Mouse (Mus musculus) urinary bladder, postnatal 25 days (tissue): ENCODE measurements around the gene Rnf19b.

ENCODE experiments used
- DNase-seq: peaks from one replicate; pipeline ENCODE4 v3.0.0; 2022; ENCODE audit warnings: low spot score

The Rnf19b gene

DNA sequence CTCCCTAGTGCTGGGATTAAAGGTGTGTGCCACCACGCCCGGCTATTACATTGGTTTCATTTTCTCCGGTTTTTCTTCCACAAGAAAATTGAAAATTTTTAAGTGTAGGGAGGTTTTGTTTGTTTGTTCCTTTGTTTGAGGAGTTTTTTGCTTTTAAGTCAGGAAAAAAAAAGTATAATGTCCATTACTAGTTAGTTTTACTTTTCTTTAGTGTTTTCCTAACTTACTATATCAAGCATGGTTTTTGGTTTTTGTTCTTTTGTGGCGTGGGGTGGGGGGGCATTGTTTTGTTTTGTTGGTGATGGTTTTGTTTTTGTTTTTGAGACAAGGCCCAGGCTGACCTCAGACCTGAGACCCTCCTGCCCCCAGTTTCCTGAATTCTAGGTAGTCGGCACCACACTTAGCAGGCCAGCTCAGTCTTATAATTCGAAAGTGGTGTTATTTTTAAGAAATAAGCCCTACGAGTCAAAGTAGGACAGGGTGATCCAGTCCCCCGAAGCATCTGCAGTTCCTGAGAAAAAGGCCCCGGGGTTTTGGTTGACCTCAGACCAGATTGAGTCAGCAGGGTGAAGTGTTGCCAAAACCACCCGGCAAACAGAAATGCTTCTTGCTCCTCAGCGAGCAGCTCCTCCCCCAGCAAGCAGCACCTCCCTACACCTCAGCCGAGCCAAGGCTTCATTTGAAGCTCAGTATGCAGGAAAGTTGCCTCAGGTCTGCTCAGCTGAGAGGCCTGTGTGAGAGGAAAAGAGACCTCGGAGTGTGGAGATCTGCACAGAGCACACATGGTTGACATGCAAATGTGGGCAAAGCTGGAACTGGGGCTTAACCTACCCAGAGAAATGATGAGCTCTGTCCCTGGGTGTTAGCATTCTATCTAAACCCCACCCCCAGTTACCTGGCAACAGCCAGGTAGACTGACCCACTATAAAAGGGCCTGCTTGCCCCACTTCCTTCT is 23.1 kb upstream of the Rnf19b start:
- DNase-seq = peak; percentile 58

DNA sequence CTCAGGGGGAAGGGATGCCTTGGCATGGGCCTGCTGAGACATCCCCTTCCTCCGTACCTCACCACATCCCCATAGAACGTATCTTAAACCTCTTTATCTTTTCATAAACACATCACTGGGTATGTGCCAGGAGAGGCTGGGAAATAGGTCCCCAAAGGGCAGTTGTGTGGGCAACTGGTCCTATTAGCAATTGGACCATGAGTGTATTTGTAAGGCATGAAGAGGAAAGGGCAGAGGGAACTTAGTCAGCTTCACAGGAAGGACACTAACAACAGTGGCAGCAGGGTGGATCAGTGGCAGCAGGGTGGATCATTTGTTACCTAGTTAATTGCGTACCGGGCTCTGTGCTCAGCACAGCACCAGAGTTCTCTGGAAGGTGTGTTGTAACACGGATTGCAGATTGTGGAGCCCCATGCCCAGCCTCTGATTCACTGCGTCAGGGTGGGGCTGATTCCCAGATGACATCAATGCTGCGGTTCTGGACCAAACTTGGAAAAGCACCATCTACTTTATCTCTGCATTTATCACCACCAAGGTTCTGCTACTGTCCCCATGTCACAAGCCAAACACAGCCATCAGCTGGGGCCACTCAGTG is 22.1 kb upstream of the Rnf19b start:
- no peak for DNase-seq

DNA sequence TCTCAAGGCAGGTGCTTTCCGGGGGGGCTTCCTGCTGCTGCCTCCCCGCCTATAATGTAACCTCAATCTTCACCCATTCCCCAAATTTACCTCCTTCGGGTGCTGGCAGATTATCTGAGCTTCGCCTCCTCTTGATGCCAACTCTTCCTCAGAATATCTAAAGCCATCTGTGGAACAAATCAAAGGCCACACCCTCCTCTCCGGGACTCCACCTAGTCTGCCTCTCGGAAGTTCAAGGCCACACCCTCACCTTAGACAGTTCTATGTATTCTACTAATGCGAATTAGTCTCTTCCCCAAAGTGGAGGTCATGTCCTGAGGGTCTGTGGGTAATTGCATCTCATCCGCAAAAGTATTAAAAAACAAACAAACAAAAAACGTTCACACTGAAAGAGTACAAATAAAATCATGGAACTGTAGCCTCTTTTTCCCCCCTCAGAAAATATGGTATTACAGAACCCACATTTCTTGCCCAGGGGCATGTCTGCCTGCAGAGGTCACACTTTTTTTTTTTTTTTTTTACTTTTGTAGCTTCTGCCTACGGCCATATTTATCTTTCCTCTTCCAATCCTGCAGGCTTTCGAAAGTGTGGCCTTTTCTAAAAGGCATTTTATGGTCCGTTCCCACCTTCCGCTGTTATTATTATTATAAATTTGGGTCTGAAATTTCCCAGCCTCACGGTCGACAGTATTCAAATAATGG is 10.2 kb upstream of the Rnf19b start:
- DNase-seq = no peak

DNA sequence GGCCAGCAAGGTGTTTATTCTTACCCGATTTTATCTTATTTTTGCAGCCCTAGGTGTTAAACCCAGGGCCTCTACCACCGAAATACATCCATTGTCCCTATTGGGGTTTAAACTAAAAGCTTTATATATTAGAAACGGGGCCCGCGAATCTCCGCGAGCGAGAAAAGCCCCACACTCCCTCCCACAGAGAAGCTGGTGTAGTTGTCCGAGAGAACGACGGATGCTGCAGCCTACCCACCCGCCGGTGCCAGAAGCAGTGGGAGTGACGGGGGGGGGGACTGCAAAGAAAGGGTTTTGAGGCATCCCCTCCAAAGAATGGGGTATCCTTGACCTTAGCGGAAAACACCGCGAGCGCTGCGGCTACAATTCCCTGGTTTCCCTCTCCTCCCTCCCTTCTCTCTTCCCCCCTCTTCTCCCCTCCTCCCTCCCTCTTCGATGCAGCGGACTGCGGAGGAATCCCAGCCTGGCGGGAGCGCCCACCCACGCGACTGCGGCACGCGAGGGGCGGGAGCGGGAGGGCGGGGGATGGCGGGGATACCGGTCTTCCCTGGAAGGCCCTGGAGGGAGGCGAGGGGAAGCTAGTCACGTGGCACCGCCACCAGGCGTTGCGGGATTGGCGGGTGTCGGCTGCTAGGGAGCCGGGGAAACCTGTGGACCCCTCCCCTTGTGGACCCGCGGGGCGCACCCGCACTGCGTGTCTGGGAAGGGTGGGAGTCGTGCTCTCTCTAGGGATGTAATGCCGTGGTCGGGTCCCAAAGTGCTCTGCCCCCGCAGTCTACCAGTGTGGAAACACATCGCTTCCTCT is 9.4 kb upstream of the Rnf19b start:
- peak; percentile 58 for DNase-seq

DNA sequence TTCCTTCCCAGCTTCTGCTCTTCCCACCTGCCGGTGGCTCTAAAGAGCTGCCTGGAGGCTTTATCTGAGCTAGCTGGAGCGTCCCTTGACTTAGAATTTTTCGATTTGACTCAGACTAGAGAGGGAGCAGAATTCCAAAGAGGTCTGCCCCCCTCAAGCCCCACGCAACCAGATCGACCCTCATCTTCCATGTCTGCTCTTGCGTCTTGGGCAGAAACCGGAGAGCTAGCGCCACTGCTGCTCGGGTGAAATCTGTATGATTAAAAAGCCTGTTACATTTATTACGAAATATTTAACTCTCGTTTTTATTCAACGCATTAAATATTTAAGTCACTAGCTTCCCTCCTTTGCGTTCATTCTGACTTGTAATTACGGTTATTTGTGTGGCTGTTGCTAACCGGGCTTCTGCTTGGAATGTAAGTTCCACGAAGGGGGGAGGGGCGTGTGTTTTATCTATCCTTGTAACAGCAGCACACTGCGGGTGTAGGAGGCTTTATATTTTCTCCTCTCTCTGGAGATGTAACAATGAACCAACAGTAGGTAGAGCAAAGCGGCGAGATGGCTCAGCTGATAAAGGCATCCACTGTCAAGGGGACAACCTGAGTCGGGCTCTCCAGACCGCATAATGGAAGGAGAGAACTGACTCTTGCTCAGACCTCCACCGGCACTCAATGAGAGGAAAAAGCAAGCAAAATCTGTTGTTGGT is 8.6 kb upstream of the Rnf19b start:
- no peak for DNase-seq

DNA sequence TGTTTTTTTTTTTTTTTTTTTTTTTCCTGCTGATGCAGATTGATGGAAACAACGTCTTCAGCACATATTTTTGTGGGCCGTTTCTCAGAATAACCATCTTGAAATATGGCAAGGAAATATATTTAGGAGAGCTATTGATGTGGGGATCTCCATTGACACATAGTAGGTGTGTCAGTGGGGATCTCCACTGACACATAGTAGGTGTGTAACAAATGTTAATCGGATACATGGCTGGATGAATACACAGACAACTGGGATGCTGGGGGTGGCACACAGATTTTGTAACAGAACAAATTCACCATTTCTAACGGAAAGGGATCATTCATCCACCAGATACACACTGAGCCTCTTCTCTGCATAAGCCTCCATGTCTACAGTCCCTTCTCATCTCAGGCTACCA is 7.7 kb upstream of the Rnf19b start:
- no peak for DNase-seq

DNA sequence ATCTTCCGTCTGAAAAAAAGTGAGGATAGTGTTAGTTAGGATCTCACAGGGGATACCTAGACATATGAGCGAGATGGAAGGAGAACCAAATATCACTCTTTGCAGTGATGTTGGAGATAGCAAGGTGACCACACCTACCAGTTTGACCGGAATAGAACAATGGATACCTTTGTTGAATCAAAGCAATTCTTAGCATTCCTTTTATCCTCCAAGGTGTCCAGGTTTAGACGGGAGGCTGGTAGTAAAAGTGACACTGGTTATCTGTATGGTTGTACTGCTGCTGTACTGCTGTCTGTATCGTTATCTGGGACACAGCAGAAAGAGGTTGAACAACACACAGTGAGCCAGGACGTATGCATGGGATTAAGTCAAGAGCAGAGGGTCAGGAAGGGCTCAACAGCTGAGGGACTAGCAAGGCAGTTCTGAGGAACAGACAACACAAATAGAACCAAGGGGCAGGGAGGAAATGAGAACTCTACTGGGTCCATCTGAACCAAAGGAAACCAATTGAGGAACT is 7.1 kb upstream of the Rnf19b start:
- no peak for DNase-seq

DNA sequence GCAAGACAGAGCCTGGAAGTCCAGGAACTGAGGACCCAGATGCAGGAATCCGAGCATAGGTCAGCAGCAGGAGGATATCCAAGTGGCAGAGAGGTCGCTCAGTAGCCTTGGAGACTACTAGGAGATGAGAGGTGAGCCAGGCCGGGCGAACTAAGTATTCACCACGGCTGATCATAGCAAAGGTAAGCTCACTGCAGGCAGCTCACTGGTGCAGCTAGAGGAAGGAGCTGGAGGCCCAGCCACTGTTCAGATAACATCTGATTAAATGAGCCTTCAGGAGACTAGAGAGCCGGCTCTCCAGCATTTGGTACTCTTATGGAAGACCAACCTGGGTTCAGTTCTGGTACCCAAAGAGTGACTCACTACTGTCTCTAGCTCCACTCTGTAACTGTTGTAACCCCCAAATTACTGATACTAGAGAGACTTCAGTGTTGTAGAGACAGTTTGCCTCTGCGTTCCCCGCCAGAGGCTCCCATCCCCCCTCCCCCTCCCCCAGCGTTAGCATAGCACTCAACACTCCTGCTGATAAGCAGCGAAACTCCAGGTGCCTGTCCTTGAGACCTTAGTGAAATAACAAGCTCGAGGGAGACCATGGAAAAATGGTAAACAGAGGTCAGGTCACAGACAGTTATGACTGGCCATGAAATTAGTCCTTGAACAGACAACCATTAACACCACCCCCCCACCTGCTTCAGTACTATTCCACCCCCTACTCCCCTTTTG is 6.4 kb upstream of the Rnf19b start:
- no peak for DNase-seq

DNA sequence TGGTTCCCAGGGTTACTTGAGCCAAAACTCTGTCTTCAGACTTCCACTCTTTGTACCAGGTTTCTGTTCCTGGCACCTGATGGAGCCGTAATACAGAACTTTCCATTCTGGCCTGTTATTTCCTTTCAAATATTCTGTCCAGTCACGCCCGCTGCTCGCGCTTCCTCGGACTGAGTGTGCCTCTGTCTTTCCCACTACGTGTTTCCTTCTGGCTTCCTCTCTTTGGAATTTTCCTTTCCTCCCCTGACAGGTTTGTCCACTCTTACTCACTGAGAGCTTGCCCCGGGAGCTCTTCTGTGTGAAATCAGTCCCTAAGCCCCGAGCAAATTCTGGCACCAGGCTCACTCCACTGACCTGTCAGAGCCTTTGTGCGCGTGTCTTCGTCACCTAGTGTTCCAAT is 3.3 kb upstream of the Rnf19b start:
- no peak for DNase-seq

DNA sequence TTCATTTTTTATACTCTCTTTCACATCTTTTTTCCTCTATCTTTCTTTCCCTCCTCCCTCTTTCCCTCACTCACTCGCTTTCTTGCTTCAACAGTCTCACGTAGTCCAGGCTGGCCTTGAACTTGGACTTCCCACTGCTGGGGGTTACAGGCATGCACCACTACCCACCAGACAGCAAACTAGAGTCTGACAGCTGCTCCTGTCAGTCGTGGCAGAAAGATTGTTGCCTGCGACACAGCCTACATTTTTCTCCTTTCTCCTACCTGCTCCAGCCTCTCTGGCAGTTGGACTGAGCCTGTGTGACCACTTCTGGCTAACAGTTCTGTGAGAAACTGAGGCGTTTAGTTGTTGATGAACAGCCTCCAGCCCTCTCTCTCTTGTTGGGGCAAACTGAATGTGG is 2.5 kb upstream of the Rnf19b start:
- DNase-seq = no peak

DNA sequence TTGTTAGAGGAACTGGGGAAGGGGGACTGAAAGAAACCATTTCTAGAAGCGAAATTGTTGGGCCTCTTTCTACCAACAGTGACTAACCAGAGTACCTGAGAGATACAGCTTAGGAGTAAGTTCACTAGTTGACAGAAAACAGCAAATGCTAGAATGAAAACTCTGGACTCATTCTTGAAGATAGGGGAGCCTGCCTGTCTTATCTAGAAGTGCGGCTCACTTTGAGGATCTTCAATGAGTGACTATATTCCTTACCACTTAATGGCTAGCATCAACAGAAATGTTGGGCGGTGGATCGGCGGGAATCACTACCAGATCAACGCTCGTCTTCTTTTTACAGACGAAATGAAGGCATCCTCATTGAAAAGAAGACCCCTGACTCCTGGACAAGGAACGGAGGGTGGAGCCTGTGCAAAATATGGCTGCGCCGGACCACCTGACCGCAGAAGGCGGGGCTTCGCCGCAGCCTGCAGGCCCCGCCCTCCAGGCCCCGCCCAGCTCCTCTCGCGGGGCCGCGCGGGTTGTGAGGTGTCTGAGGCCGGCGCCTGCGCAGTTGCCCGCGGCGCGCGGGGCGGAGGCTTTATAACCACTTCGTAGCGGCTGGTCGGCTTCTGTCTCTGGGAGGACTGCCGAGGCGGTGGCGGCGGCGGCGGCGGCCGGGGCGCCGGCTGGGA is 401 bp upstream of the Rnf19b start:
- peak; percentile 98 for DNase-seq

DNA sequence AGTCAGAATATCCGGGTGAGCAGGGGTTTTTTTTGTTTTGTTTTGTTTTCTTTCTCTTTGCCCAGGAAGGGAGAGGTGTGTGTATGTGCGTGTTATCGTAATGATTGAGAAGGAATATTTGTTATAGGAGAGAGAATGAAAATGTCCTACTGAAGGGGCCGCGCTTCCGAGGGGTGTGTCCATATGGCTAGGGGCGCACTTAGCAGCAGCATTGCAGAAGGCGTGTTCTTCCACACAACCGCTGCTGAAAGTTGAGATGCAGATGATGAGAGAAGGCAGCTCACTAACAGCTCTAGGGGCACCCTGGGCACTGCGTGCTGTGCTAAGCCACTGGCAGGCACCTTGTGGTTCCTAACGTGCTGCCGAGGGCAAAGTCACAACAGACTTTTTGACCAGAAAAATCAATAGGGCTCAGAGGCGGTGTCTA is 1.1 kb downstream of the Rnf19b start:
- no peak for DNase-seq

DNA sequence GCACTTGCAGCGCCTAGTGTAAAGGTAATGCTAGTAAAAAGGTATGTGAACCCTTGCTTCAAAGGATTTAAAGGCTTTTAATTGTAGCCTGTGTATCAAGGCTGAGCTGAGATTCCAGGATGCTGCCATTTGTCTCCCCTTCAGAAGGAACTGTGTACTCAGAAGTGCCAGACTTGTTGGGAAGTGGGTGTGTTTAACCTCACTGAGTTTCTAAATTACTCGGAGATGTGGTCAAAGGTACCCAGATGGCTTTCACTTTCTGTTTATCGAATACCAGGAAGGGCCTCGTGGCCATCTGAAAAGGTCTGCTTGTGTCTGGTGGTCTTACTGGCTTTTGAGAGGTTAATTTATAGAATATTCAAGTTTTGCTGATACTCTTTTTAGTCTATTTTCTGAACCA is 1.9 kb downstream of the Rnf19b start:
- DNase-seq = no peak

DNA sequence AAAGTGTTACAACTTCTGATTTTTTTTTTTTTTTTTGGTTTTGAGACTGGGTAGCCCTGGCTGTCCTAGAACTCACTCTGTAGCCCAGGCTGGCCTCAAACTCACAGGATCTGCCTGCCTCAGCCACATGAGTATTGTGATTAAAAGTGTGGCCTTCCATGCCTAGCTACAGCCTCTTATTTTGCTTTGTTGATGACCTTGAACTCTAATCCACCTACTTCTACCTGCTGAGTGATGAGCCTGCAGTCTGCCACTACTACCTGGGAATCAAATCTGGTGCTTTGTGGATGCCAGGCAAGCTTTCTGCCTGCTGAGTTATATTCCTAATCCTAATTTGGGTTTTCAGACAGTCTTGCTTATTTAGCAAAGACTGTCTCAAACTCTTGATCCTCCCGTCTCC is 3.4 kb downstream of the Rnf19b start:
- DNase-seq = no peak

DNA sequence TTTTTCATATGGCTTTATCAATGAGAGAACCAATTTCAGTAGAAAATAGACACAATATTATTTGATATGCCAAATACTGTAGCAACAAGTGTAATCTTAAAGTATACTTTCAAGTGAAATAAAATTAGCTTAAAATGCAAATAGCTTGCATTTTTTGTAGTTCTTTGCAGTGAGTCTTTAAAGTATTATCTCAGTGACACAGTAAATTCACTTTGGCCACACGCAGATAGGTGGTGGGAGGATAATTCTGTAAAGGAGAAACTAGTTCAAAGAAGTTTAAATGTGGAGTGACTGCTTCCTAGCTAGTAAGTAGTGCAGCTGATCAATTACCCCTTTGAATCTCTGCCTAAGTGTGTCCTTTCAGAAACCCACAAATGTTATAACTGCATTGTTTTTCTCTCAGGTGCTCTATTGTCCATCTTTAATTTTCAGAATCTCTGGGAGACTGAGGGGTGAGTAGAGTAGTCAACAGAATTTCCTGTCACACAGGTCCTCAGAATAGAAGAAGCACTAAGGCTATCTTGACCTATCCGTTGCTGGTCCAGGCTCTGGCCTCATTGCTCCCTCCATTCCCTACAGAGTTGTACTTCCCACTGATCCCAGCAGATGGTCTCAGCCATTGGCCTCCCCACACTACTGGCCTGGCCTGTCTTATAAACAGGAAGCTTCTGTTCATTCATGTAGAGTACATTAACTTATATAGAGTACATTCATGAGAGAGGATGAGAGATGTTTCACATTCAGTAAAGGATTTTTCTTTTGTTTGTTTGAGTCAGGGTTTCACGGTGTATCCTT is 4.4 kb downstream of the Rnf19b start:
- DNase-seq = no peak

DNA sequence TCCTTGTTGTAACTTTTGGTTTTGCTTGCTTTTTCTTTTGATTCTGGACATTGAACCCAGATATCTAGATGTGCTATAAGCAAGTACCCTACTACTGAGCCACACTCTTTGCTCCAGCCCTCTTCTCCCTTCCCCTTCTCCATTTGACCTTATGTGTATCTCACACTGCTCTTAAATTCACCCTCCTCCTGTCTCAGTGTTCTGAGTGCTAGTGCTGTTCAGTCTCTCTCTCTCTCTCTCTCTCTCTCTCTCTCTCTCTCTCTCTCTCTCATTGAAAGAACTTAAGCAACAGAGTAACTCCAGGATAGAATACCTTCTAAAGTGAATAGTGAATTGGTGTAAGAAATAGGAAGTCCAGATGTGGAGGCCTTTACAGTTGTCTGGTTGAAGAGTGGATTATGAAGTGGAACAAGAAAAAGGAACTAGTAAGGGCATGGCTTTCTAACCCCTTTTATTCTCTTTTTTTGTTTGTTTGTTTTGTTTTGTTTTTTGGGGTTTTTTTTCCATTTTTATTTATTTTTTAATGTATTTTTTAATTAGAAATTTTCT is 7.7 kb downstream of the Rnf19b start:
- no peak for DNase-seq

DNA sequence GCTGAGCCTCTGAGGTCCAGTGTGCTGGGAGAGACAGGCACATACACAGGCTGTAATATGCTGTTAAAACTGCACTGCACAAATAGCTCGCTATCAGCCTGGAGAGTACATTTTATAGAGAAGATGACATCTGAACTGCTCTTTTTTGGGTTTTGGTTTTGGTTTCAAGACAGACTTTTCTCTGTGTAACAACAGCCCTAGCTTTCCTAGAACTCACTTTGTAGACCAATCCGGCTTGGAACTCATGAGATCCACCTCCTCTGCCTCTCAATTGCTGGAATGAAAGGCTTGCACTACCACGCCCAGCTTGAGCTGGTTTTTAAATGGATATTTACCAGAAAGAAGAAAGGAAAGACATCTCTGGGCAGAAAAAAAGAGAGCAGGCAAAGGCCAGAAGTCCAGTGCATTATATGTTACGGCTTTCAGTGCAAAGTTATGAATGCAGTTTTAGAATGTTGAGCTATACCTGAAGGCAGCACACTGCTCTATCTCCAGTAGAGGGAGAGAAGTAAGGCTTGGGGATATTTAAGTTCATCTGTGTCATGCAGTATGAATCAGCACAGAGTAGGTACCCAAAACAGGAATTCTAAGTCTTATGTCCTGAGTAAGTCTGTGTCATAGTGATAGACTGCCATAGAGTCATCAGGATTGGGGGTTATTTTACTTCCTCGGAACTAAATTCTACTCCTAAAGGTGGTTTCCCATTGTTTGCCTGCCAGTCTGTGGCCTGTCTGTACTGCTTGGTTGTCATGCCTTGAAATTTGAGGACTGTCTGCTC is 9.8 kb downstream of the Rnf19b start:
- no peak for DNase-seq

DNA sequence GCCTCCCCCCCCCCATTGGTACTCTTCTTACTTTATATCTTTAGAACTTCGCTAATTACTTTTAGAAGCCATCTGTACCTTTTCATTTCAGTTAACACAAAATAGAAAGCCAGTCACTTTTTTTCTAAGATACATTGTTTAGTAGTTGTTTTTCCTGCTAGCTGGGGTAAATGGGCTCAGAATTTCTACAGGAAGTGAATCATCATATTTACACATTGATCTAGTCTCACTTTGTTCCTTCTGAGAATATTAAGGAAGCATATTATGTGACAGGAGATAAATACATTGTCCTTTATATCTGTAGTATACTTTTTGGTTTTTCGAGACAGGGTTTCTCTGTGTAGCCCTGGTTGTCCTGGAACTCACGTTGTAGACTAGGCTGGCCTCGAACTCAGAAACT is 10.8 kb downstream of the Rnf19b start:
- DNase-seq = no peak
